Mouse (Mus musculus) right cerebral cortex, postnatal 25 days (tissue): ENCODE results near the gene 1700017B05Rik.
"Not testable (repeated sequence)": the region's sequence is repeated elsewhere in the genome, so short reads cannot be mapped to it uniquely, and the experiment has no call there.

ENCODE experiments used
- DNase-seq: peaks from one replicate; pipeline ENCODE4 v3.0.0; 2022

The 1700017B05Rik gene

GRCm38 (mm10) chr9:57212448-57213222, 49.8 kb downstream of the 1700017B05Rik start:
- no peak for DNase-seq

- no peak for DNase-seq
Measured at GRCm38 (mm10) chr9:57209316-57209715, 53.1 kb downstream of the 1700017B05Rik start.

GRCm38 (mm10) chr9:57206896-57207295, 55.5 kb downstream of the 1700017B05Rik start:
- DNase-seq, result no peak

- DNase-seq, result not testable (repeated sequence)
Measured at GRCm38 (mm10) chr9:57203571-57203970, 58.8 kb downstream of the 1700017B05Rik start.
